Comparison of ENCODE assay signal across 8 mouse cellular contexts in genomic region chr16:42876021-42877000, GRCm38 (mm10). TPM values are rescaled to one million over a fixed set of nuclear protein-coding genes. Genes with fewer than 3 reads are reported as not detected.
DNase-seq lines count a peak whose midpoint lies in the region; ATAC-seq and TF ChIP-seq lines count a peak whose summit lies in the region.

No protein-coding gene starts in this region.

- H3K9ac ChIP-seq in CH12.LX (ENCODE audit: insufficient read depth, low read depth), result peak overlapping the region; percentile 99
- H3K9ac ChIP-seq in heart, embryonic 13.5 days, result peak overlapping the region; percentile 90
- H3K9ac ChIP-seq in kidney, postnatal 0 days (ENCODE audit: low read depth, low read length), result peak overlapping the region; percentile 89
- H3K9ac ChIP-seq in liver, embryonic 12.5 days, result peak overlapping the region; percentile 78

- dilution Hi-C loops in CH12.LX (cut with MboI; ENCODE audit: extremely low pct_ligation_motif_present, extremely low pct_unique_long_range_greater_than_20kb, low sequenced_read_pairs), result no loop called here

- H3K27me3 ChIP-seq in CH12.LX (replicated peaks), result no peaks in the 10 kb centered on the region
- H3K27me3 ChIP-seq in heart, embryonic 13.5 days (replicated peaks), result no peaks in the 10 kb centered on the region
- H3K27me3 ChIP-seq in kidney, postnatal 0 days (ENCODE audit: insufficient read depth, low read length), result no peaks in the 10 kb centered on the region
- H3K27me3 ChIP-seq in liver, embryonic 12.5 days (replicated peaks), result no peaks in the 10 kb centered on the region
- no peaks in the 10 kb centered on the region for H3K27me3 ChIP-seq in testis, adult 2 months (ENCODE audit: control insufficient read depth, insufficient read depth, low read length)

- no peak for TF ChIP-seq CTCF in CH12.LX (conservative IDR thresholded peaks at IDR 0.05 in 1 of 2, IDR thresholded peaks at IDR 0.05 in 1 of 2; ENCODE audit: low read depth in 2 of 2, low read length in 2 of 2)
- TF ChIP-seq CTCF in embryonic fibroblast, embryonic 13.5 days (IDR thresholded peaks at IDR 0.05; ENCODE audit: borderline replicate concordance, insufficient read depth, low read length), result no peak
- TF ChIP-seq CTCF in kidney, postnatal 0 days (IDR thresholded peaks at IDR 0.05; ENCODE audit: low read depth), result no peak; the same call in 1 of the 2 replicates
- TF ChIP-seq CTCF in testis, adult 2 months (IDR thresholded peaks at IDR 0.05; ENCODE audit: control insufficient read depth, insufficient read depth, insufficient replicate concordance, low read depth, low read length), result no peak

- no peak for TF ChIP-seq RAD21 in CH12.LX (IDR thresholded peaks at IDR 0.05; ENCODE audit: low read depth, low read length)

- peak overlapping the region; percentile 100 for H3K4me2 ChIP-seq in CH12.LX (ENCODE audit: insufficient read depth, low read depth, poor library complexity, severe bottlenecking)
- H3K4me2 ChIP-seq in heart, embryonic 13.5 days, result peak overlapping the region; percentile 75
- peak overlapping the region; percentile 78 for H3K4me2 ChIP-seq in kidney, postnatal 0 days (ENCODE audit: low read length)
- peak overlapping the region; percentile 85 for H3K4me2 ChIP-seq in liver, embryonic 12.5 days

- H3K27ac ChIP-seq in CH12.LX (ENCODE audit: insufficient read depth, low read depth), result peak overlapping the region; percentile 64; the same call in 1 of the 2 replicates
- H3K27ac ChIP-seq in embryonic fibroblast, embryonic 13.5 days (ENCODE audit: insufficient read depth, low read length), result peak overlapping the region; percentile 83
- peak overlapping the region; percentile 99 for H3K27ac ChIP-seq in heart, embryonic 13.5 days (replicated peaks)
- peak overlapping the region; percentile 99 for H3K27ac ChIP-seq in kidney, postnatal 0 days
- peak overlapping the region; percentile 93 for H3K27ac ChIP-seq in liver, embryonic 12.5 days
- peak overlapping the region; percentile 92 for H3K27ac ChIP-seq in testis, adult 2 months (ENCODE audit: control insufficient read depth, insufficient read depth, low read depth, low read length)

- peak overlapping the region; percentile 52 to 86 (median 75) for H3K4me3 ChIP-seq in CH12.LX (replicated peaks in 1 of 3; ENCODE audit: low read depth in 2 of 3, low read length in 2 of 3, poor library complexity in 1 of 3)
- H3K4me3 ChIP-seq in embryonic fibroblast, embryonic 13.5 days (ENCODE audit: insufficient read depth, low read length), result peak overlapping the region; percentile 69
- H3K4me3 ChIP-seq in heart, embryonic 13.5 days, result peak overlapping the region; percentile 71
- H3K4me3 ChIP-seq in kidney, postnatal 0 days (replicated peaks; ENCODE audit: low read depth, low read length), result peak overlapping the region; percentile 71
- H3K4me3 ChIP-seq in liver, embryonic 12.5 days, result peak overlapping the region; percentile 79
- H3K4me3 ChIP-seq in testis, adult 2 months (ENCODE audit: control insufficient read depth, low read depth, low read length), result peak overlapping the region; percentile 81

- no peaks in the 10 kb centered on the region for H3K9me3 ChIP-seq in CH12.LX (replicated peaks; ENCODE audit: low read length)
- H3K9me3 ChIP-seq in heart, embryonic 13.5 days, result no peaks in the 10 kb centered on the region
- H3K9me3 ChIP-seq in kidney, postnatal 0 days (replicated peaks; ENCODE audit: low read length), result no peaks in the 10 kb centered on the region
- H3K9me3 ChIP-seq in liver, embryonic 12.5 days (replicated peaks), result no peaks in the 10 kb centered on the region

- no peaks in the 10 kb centered on the region; the same call in 1 of the 2 replicates for H3K79me2 ChIP-seq in CH12.LX (replicated peaks; ENCODE audit: control insufficient read depth, extremely low read depth, insufficient read depth, poor library complexity, severe bottlenecking)

- TF ChIP-seq POLR2A in CH12.LX (IDR thresholded peaks at IDR 0.05; ENCODE audit: low read depth, low read length), result peak; percentile 64
- TF ChIP-seq POLR2A in embryonic fibroblast, embryonic 13.5 days (IDR thresholded peaks at IDR 0.05; ENCODE audit: low read depth, low read length), result peak; percentile 36; the same call in 1 of the 2 replicates
- TF ChIP-seq POLR2A in testis, adult 2 months (IDR thresholded peaks at IDR 0.05; ENCODE audit: control insufficient read depth, low read depth, low read length), result no peak; the same call in none of the 2 replicates

- no peaks in the 10 kb centered on the region for H3K36me3 ChIP-seq in CH12.LX (replicated peaks in 1 of 2; ENCODE audit: control insufficient read depth in 1 of 2, insufficient read depth in 1 of 2, low read length in 1 of 2)
- no peaks in the 10 kb centered on the region for H3K36me3 ChIP-seq in heart, embryonic 13.5 days
- no peaks in the 10 kb centered on the region for H3K36me3 ChIP-seq in kidney, postnatal 0 days (ENCODE audit: insufficient read depth, low read length)
- no peaks in the 10 kb centered on the region for H3K36me3 ChIP-seq in liver, embryonic 12.5 days
- no peaks in the 10 kb centered on the region for H3K36me3 ChIP-seq in testis, adult 2 months (ENCODE audit: control insufficient read depth, insufficient read depth, low read length)

- peak; percentile 53 for ATAC-seq in heart, embryonic 13.5 days (ENCODE audit: extremely low read depth, insufficient number of reproducible peaks, low FRiP score, low TSS enrichment)
- peak; percentile 40 for ATAC-seq in kidney, postnatal 0 days (replicated peaks; ENCODE audit: low FRiP score, low read depth)
- ATAC-seq in liver, embryonic 12.5 days, result peak; percentile 44

- peak; percentile 49 for DNase-seq in CH12.LX (ENCODE audit: extremely low read depth)
- peak; percentile 92 for DNase-seq in brain, adult 2 months (ENCODE audit: low read depth, low spot score)
- DNase-seq in kidney, postnatal 0 days (ENCODE audit: low spot score), result peak; percentile 93
- peak; percentile 13 to 18 for DNase-seq in natural killer cell, adult 2 months (ENCODE audit: low spot score in 2 of 2)

- H3K4me1 ChIP-seq in CH12.LX (ENCODE audit: control insufficient read depth in 1 of 2, insufficient read depth in 2 of 2), result peaks cover 0 to 18% of the 10 kb centered on the region in 2 experiments; a peak in 2 of 4 replicates
- no peaks in the 10 kb centered on the region for H3K4me1 ChIP-seq in embryonic fibroblast, embryonic 13.5 days (ENCODE audit: control insufficient read depth, insufficient read depth, low read length)
- H3K4me1 ChIP-seq in heart, embryonic 13.5 days, result peaks cover 16% of the 10 kb centered on the region; the same call in 1 of the 2 replicates
- no peaks in the 10 kb centered on the region; the same call in 1 of the 2 replicates for H3K4me1 ChIP-seq in kidney, postnatal 0 days (replicated peaks; ENCODE audit: insufficient read depth, low read length)
- peaks cover 8% of the 10 kb centered on the region; the same call in 1 of the 2 replicates for H3K4me1 ChIP-seq in liver, embryonic 12.5 days
- peaks cover 5% of the 10 kb centered on the region; the same call in 1 of the 2 replicates for H3K4me1 ChIP-seq in testis, adult 2 months (ENCODE audit: control insufficient read depth, insufficient read depth, low read length)

- WGBS in heart, embryonic 13.5 days, result under 1% methylated on average over 19 of the region's 62 CpGs
- under 1% methylated on average over 30 of the region's 62 CpGs for whole genome bisulfite sequencing in kidney, postnatal 0 days
- 2% methylated on average over 50 of the region's 62 CpGs for WGBS in liver, embryonic 12.5 days (ENCODE audit: insufficient replicate concordance)

- in situ Hi-C loops in CH12.LX (cut with MboI; ENCODE audit: low pct_ligation_motif_present, low pct_unique_long_range_greater_than_20kb, low sequenced_read_pairs), result no loop called here

- TF ChIP-seq EP300 in CH12.LX (IDR thresholded peaks at IDR 0.05; ENCODE audit: low read length), result no peak

TF ChIP-seq in CH12.LX, 34 proteins besides CTCF, POLR2A, EP300 and RAD21:
- TF ChIP-seq CHD2 (IDR thresholded peaks at IDR 0.05; ENCODE audit: low read length) (0 out of 2 replicates have a peak, but pooled peaks have one; percentile 26), MAZ (IDR thresholded peaks at IDR 0.05; ENCODE audit: low read depth, low read length) (peak; percentile 40; the same call in 1 of the 2 replicates), CHD1 (IDR thresholded peaks at IDR 0.05; ENCODE audit: low read depth, low read length) (0 out of 2 replicates have a peak, but pooled peaks have one; percentile 61), SMC3 (IDR thresholded peaks at IDR 0.05; ENCODE audit: low read depth, low read length) (no peak), ZNF384 (IDR thresholded peaks at IDR 0.05; ENCODE audit: low read depth, low read length) (peak; percentile 52; the same call in 1 of the 2 replicates), USF2 (conservative IDR thresholded peaks at IDR 0.05; ENCODE audit: low read depth, low read length) (no peak), NELFE (IDR thresholded peaks at IDR 0.05; ENCODE audit: low read depth, low read length) (0 out of 2 replicates have a peak, but pooled peaks have one; percentile 5), ZC3H11A (IDR thresholded peaks at IDR 0.05; ENCODE audit: low read depth, low read length) (no peak)

RNA-seq across cellular contexts. Expression of gene Zbtb20, which starts 0.6 kb away (rescaled TPM):
- total RNA-seq in CH12.LX (2012; rRNA removed), result 58.0 and 60.9 TPM in 2 replicates
- total RNA-seq in CH12.LX (2014; rRNA removed), result 23.2 and 24.9 TPM in 2 replicates
- 51.6 and 57.2 TPM in 2 replicates for polyA plus RNA-seq in CH12.LX (2012; ENCODE audit: insufficient read length, low read depth)
- 13.7 and 15.4 TPM in 2 replicates for polyA plus RNA-seq in embryonic fibroblast, embryonic 13.5 days (2011; ENCODE audit: insufficient read length, low read depth, missing spikeins)
- 30.9 and 33.5 TPM in 2 replicates for polyA plus RNA-seq in heart, embryonic 13.5 days (2015; fragmentation: Nextera tagmentation; extraction: Ambion mirVana)
- 36.8 and 43.9 TPM in 2 replicates for polyA plus RNA-seq in kidney, postnatal 0 days (2015; fragmentation: Nextera tagmentation; extraction: Ambion mirVana)
- 3.8 and 4.0 TPM in 2 replicates for polyA plus RNA-seq in liver, embryonic 12.5 days (2016; fragmentation: Nextera tagmentation; extraction: Ambion mirVana)
- 5.9 and 7.5 TPM in 2 replicates for polyA plus RNA-seq in testis, adult 2 months (2012; rRNA removed)

Comparison
In these comparisons a context has a peak if more than half of its experiments do, and no peak if none do; other contexts are left out.
1. Peak in every context shown above with its lines: DNase-seq, ATAC-seq, H3K4me3 ChIP-seq and H3K27ac ChIP-seq.
2. DNase-seq: peak in every context shown above with its lines; median percentile 93 in kidney, postnatal 0 days; 92 in brain, adult 2 months; 49 in CH12.LX; 16 in natural killer cell, adult 2 months.